Mouse (Mus musculus) MEL-GATA-1-ER (cell line): ENCODE results near the gene Fxyd3.

Experiments
- DNase-seq: peaks from one replicate; pipeline ENCODE4 v3.0.0-alpha.2; 2012; ENCODE audit warnings: low read depth; ENCODE audit errors: extremely low read depth

Gene Fxyd3

GRCm38 (mm10) chr7:31050487-31050886 is 26.0 kb downstream of the Fxyd3 start:
- no peak for DNase-seq

- DNase-seq = no peak
These were observed 26.6 kb downstream of the Fxyd3 start for GRCm38 (mm10) chr7:31049846-31050281.

- DNase-seq = no peak
These were observed 27.2 kb downstream of the Fxyd3 start for GRCm38 (mm10) chr7:31049135-31049845.

GRCm38 (mm10) chr7:31042431-31042910 is 34.0 kb downstream of the Fxyd3 start, which contains the start of gene Fxyd5:
Gene Fxyd5, minus strand, starts transcription at chr7:31042481.
- DNase-seq = no peak

- DNase-seq = no peak
These were observed 34.7 kb downstream of the Fxyd3 start for GRCm38 (mm10) chr7:31041662-31042315.

GRCm38 (mm10) chr7:31041023-31041407 is 35.5 kb downstream of the Fxyd3 start:
- DNase-seq = no peak

- no peak for DNase-seq
These were observed 36.1 kb downstream of the Fxyd3 start for GRCm38 (mm10) chr7:31040281-31041022.

- no peak for DNase-seq
These were observed 37.5 kb downstream of the Fxyd3 start for GRCm38 (mm10) chr7:31039011-31039410.

- no peak for DNase-seq
These were observed 38.8 kb downstream of the Fxyd3 start for GRCm38 (mm10) chr7:31037675-31038074.

- peak; percentile 98 for DNase-seq
These were observed 39.6 kb downstream of the Fxyd3 start for GRCm38 (mm10) chr7:31036917-31037316.

GRCm38 (mm10) chr7:31035291-31035690 is 41.2 kb downstream of the Fxyd3 start:
- peak; percentile 74 for DNase-seq

GRCm38 (mm10) chr7:31034789-31035188 is 41.7 kb downstream of the Fxyd3 start:
- DNase-seq = peak; percentile 70

- peak; percentile 78 for DNase-seq
These were observed 42.9 kb downstream of the Fxyd3 start for GRCm38 (mm10) chr7:31033409-31034165.

GRCm38 (mm10) chr7:31031731-31032130 is 44.8 kb downstream of the Fxyd3 start:
- DNase-seq = no peak

- DNase-seq = no peak
These were observed 45.8 kb downstream of the Fxyd3 start for GRCm38 (mm10) chr7:31030717-31031116.

- no peak for DNase-seq
These were observed 47.9 kb downstream of the Fxyd3 start for GRCm38 (mm10) chr7:31028609-31029008.
